Mouse (Mus musculus) midbrain, embryonic 14.5 days (tissue): ENCODE data around the gene Pip4k2c. TPM values are rescaled to one million over a fixed set of nuclear protein-coding genes. Genes with fewer than 3 reads are reported as not detected.

Experiments
- ATAC-seq: fragments of 200-750 bp; cut with Nextera tagmentation; 2 replicates; pipeline ENCODE4 v1.8.0; 2017; ENCODE audit warnings: moderate number of reproducible peaks, moderate library complexity; ENCODE audit not compliant: low FRiP score, low TSS enrichment
- DNase-seq: peaks from one replicate; pipeline ENCODE4 v3.0.0-alpha.2; 2015
- H3K27ac ChIP-seq: fragments of 300-500 bp; sonication (generic); replicated peaks from 2 replicates; pipeline ENCODE4 v1.5.1; 2014; ENCODE audit warnings: mild to moderate bottlenecking, low read depth, low read length, moderate library complexity
- H3K27me3 ChIP-seq: fragments of 300-500 bp; sonication (generic); 2 replicates; pipeline ENCODE4 v1.6.1; 2014; ENCODE audit warnings: low read length, control low read depth, mixed read lengths; ENCODE audit not compliant: control insufficient read depth, insufficient read depth
- H3K36me3 ChIP-seq: fragments of 300-500 bp; sonication (generic); 2 replicates; pipeline ENCODE4 v1.6.1; 2014; ENCODE audit warnings: low read length, control low read depth; ENCODE audit not compliant: control insufficient read depth, insufficient read depth
- H3K4me1 ChIP-seq: fragments of 300-500 bp; sonication (generic); 2 replicates; pipeline ENCODE4 v1.6.1; 2014; ENCODE audit warnings: mild to moderate bottlenecking, antibody characterized with exemption, low read length, control low read depth; ENCODE audit not compliant: control insufficient read depth, insufficient read depth
- H3K4me2 ChIP-seq: fragments of 300-500 bp; sonication (generic); 2 replicates; pipeline ENCODE4 v1.6.1; 2014; ENCODE audit warnings: mild to moderate bottlenecking, low read length, moderate library complexity
- H3K4me3 ChIP-seq: fragments of 300-500 bp; sonication (generic); replicated peaks from 2 replicates; pipeline ENCODE4 v1.5.1; 2014; ENCODE audit warnings: low read depth, low read length
- H3K9ac ChIP-seq: fragments of 300-500 bp; sonication (generic); replicated peaks from 2 replicates; pipeline ENCODE4 v1.6.1; 2014; ENCODE audit warnings: mild to moderate bottlenecking, low read length, moderate library complexity
- H3K9me3 ChIP-seq: fragments of 300-500 bp; sonication (generic); 2 replicates; pipeline ENCODE4 v1.6.1; 2016; ENCODE audit warnings: low read length, control low read depth, mixed read lengths; ENCODE audit not compliant: control insufficient read depth
- WGBS: fragments of 180-500 bp; shearing (Covaris S2); extraction: QIAGEN DNeasy Blood & Tissue Kit; methylation state at CpG from one replicate; pipeline ENCODE4 v1.1.7; 2014; 5-methylcytosine and 5-hydroxymethylcytosine counted together
- polyA plus RNA-seq: library from polyadenylated mRNA; unstranded; fragments of >200 nt; fragmentation: Nextera tagmentation; extraction: Ambion mirVana; gene quantifications from 2 replicates; pipeline ENCODE4 v1.2.1, GENCODE M21; 2014

Pip4k2c gene
- polyA plus RNA-seq, 1 experiment from 2014 or later: 14.6 TPM

- 0% methylated on average over 25 of the region's 46 CpGs for WGBS
- Histone ChIP-seq H3K4me1 (peaks cover 28% of the 10 kb centered on the region), H3K27me3 (no peaks in the 10 kb centered on the region)
Observed at GRCm38 (mm10) chr10:127188465-127189115, 22.8 kb downstream of the Pip4k2c start.

GRCm38 (mm10) chr10:127188079-127188453 is 23.3 kb downstream of the Pip4k2c start:
- Histone ChIP-seq H3K27me3 (no peaks in the 10 kb centered on the region), H3K9ac (peak overlapping the region; percentile 85), H3K4me1 (peaks cover 30% of the 10 kb centered on the region), H3K4me2 (peak overlapping the region; percentile 98), H3K4me3 (peak overlapping the region; percentile 65), H3K36me3 (peaks cover 24% of the 10 kb centered on the region), H3K27ac (peak overlapping the region; percentile 74), H3K9me3 (no peaks in the 10 kb centered on the region)
- WGBS: 1% methylated on average over 21 of the region's 21 CpGs
- DNase-seq (peak; percentile 41), ATAC-seq (peak; percentile 3; the same call in 1 of the 2 replicates)

More at GRCm38 (mm10) chr10:127188465-127189115, 22.8 kb downstream of the Pip4k2c start:
- Histone ChIP-seq H3K4me2 (peak overlapping the region; percentile 98), H3K4me3 (peak overlapping the region; percentile 65), H3K36me3 (peaks cover 29% of the 10 kb centered on the region), H3K9me3 (no peaks in the 10 kb centered on the region), H3K9ac (peak overlapping the region; percentile 85), H3K27ac (peak overlapping the region; percentile 74)
- peak; percentile 87 for ATAC-seq
- peak; percentile 86 for DNase-seq

- Histone ChIP-seq H3K27me3 (no peaks in the 10 kb centered on the region), H3K9me3 (no peaks in the 10 kb centered on the region), H3K36me3 (peaks cover 18% of the 10 kb centered on the region), H3K9ac (peak overlapping the region; percentile 85), H3K4me2 (peak overlapping the region; percentile 98), H3K4me3 (peak overlapping the region; percentile 65), H3K4me1 (peaks cover 30% of the 10 kb centered on the region), H3K27ac (peak overlapping the region; percentile 74; the same call in 1 of the 2 replicates)
- no peak for DNase-seq
- WGBS: 40% methylated on average over 10 of the region's 10 CpGs
- ATAC-seq: no peak
Observed at GRCm38 (mm10) chr10:127187371-127188078, 23.9 kb downstream of the Pip4k2c start.

GRCm38 (mm10) chr10:127186451-127186850 is 24.9 kb downstream of the Pip4k2c start:
- Histone ChIP-seq H3K4me1 (peaks cover 30% of the 10 kb centered on the region), H3K9me3 (no peaks in the 10 kb centered on the region)
- no peak for ATAC-seq

GRCm38 (mm10) chr10:127185506-127185905 is 25.9 kb downstream of the Pip4k2c start:
- 90% methylated on average over 15 of the region's 15 CpGs for WGBS
- H3K27me3 ChIP-seq: 0 out of 2 replicates have a peak, but pooled peaks cover 3% of the 10 kb centered on the region
- no peaks in the 10 kb centered on the region for H3K9me3 ChIP-seq
- H3K4me3 ChIP-seq: no peak overlapping the region
- H3K27ac ChIP-seq: no peak overlapping the region
- peaks cover 30% of the 10 kb centered on the region for H3K4me1 ChIP-seq
- DNase-seq (no peak), ATAC-seq (no peak)
- no peak overlapping the region for H3K9ac ChIP-seq
- H3K36me3 ChIP-seq: peaks cover 2% of the 10 kb centered on the region
- no peak overlapping the region for H3K4me2 ChIP-seq

More at GRCm38 (mm10) chr10:127186451-127186850, 24.9 kb downstream of the Pip4k2c start:
- DNase-seq: no peak
- no peak overlapping the region for H3K4me2 ChIP-seq
- no peaks in the 10 kb centered on the region for H3K27me3 ChIP-seq
- H3K9ac ChIP-seq: no peak overlapping the region
- 93% methylated on average over 1 of the region's 1 CpGs for WGBS
- peaks cover 10% of the 10 kb centered on the region for H3K36me3 ChIP-seq
- no peak overlapping the region for H3K27ac ChIP-seq
- no peak overlapping the region for H3K4me3 ChIP-seq

- Histone ChIP-seq H3K4me1 (peaks cover 32% of the 10 kb centered on the region), H3K9me3 (no peaks in the 10 kb centered on the region), H3K4me2 (no peak overlapping the region), H3K27me3 (peaks cover 6% of the 10 kb centered on the region), H3K27ac (no peak overlapping the region), H3K36me3 (no peaks in the 10 kb centered on the region), H3K9ac (no peak overlapping the region), H3K4me3 (no peak overlapping the region)
- ATAC-seq: no peak
- DNase-seq: peak; percentile 50
- WGBS: 76% methylated on average over 9 of the region's 9 CpGs
Observed at GRCm38 (mm10) chr10:127185101-127185500, 26.3 kb downstream of the Pip4k2c start.

GRCm38 (mm10) chr10:127183759-127184158 is 27.6 kb downstream of the Pip4k2c start:
- peak overlapping the region; percentile 16 for H3K4me2 ChIP-seq
- H3K4me1 ChIP-seq: peaks cover 19% of the 10 kb centered on the region
- H3K27me3 ChIP-seq: peaks cover 19% of the 10 kb centered on the region
- H3K9me3 ChIP-seq: no peaks in the 10 kb centered on the region
- DNase-seq (peak; percentile 28), ATAC-seq (no peak)
- H3K9ac ChIP-seq: 0 out of 2 replicates have a peak overlapping the region, but pooled peaks have one; percentile 24
- H3K36me3 ChIP-seq: no peaks in the 10 kb centered on the region
- no peak overlapping the region for H3K27ac ChIP-seq
- H3K4me3 ChIP-seq: no peak overlapping the region
- 17% methylated on average over 20 of the region's 20 CpGs for WGBS

GRCm38 (mm10) chr10:127182624-127183023 is 28.8 kb downstream of the Pip4k2c start:
- peaks cover 17% of the 10 kb centered on the region for H3K4me1 ChIP-seq
- H3K4me2 ChIP-seq: no peak overlapping the region
- H3K9me3 ChIP-seq: no peaks in the 10 kb centered on the region
- no peak overlapping the region for H3K9ac ChIP-seq
- ATAC-seq (no peak), DNase-seq (no peak)
- H3K27me3 ChIP-seq: peaks cover 30% of the 10 kb centered on the region
- no peak overlapping the region for H3K4me3 ChIP-seq
- no peaks in the 10 kb centered on the region for H3K36me3 ChIP-seq
- H3K27ac ChIP-seq: no peak overlapping the region
- WGBS: 92% methylated on average over 4 of the region's 4 CpGs
